Mouse (Mus musculus) Muller cell, postnatal 12 days (primary cell): ENCODE measurements around the gene Olfr347.

Source experiments
- DNase-seq: peaks from one replicate; pipeline ENCODE4 v3.0.0-alpha.2; 2015; ENCODE audit errors: inconsistent ontology term

The Olfr347 gene

DNA sequence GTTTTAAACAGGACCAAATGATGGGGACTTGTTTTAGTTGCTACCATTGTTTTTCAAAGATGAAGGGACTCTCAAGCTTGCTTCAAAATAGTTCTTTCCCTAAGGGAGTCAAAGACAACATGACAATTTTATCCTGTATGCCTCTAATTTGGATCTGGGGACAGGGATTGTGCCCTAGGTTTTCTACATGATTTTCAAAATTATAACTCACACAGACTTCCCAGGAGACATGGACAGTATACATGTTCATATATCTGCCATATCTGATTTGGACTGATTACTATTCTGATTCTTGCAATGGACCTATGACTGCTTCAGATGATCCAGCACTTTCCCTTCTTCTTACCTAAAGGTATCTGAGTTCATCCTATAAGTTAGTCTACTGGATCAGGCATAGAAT lies at the start of gene Olfr347:
Gene Olfr347, plus strand, starts transcription at position 301 of the 400 bp plus-strand sequence.
- DNase-seq = no peak

- no peak for DNase-seq
Observed at GRCm38 (mm10) chr2:36685488-36685887, 46.2 kb upstream of the Olfr347 start, which contains the start of gene Olfr346. Gene Olfr346, plus strand, starts transcription at chr2:36685788.

DNA sequence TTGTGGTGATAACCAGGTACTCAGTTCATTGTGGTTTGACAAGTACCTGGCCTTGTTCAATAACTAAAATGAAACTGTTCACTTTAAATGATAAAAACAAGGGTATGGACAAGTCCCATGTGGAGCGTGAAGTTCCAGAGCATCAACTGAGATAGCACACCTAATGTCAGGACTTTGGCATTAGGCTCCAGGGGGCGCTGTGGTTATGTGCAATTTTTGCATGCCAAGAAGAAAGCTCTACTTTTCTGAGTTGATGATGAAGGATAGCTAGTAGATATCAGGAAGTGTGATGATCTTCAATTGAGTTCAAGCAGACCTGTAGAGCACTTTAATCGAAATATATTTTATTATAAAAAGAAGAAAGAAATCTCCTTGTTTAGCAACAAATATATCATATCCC lies 4.5 kb downstream of the Olfr347 start:
- no peak for DNase-seq

GRCm38 (mm10) chr2:36783976-36784375 lies 52.3 kb downstream of the Olfr347 start, which contains the start of gene Olfr348:
Gene Olfr348, plus strand, starts transcription at chr2:36784276.
- no peak for DNase-seq
